Mouse (Mus musculus): Measurements from ENCODE around the gene Tle3. TPM values are rescaled to one million over a fixed set of nuclear protein-coding genes. Genes with fewer than 3 reads are reported as not detected.

Tle3 gene
- polyA plus RNA-seq, 1 experiment from 2014 or later: 36.7 TPM

DNA sequence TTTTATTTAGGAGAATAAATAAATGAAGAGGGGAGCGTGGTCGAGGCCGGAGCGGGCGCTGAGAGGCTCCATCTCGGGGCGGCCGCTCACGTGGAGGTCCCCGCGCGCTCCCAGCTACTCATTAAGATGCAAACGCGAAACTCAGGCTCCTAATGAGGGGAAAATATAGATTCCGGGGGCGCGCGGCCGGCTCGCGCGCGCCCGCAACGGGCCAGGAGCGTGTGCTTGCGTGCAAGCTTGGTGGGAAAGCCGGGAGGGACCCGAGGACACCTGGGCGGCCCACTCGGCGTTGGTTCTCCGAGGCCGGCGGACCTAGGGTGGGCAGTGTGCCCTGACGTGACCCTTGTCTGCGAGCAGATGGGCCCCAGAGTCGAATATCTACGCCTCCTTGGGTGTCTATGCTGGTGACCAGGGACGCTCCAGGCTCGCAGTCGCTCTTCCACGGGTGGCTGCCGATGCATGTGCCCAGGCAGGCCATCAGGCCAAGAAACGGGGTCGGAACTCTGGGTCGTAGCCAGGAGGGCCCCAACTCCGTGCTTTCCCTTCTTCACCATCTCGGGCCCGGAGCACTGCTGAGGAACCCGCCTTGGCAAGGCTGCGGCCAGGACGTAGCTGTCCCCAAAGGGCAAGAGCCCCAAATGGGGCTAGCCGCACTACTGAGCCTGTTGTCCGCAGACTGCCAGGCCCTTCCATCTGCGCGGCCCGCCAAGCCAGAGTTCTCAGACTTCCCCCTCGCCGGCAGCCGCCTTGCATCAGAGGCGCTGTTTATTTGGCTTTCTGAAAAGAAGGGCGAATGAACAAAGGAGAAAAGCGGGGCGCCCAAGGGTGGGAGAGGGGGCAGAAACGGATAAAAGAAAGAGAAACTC is 1.0 kb upstream of the Tle3 start:
- no peak for DNase-seq (ENCODE audit: low spot score)
- Histone ChIP-seq H3K36me3 (ENCODE audit: control insufficient read depth, insufficient read depth, low read length) (no peaks in the 10 kb centered on the region), H3K4me3 (ENCODE audit: low read depth, low read length) (peak overlapping the region; percentile 98), H3K4me1 (replicated peaks; ENCODE audit: control insufficient read depth, insufficient read depth, low read length) (peaks cover 17% of the 10 kb centered on the region), H3K27me3 (ENCODE audit: control insufficient read depth, insufficient read depth, low read length) (no peaks in the 10 kb centered on the region; the same call in 1 of the 2 replicates), H3K27ac (ENCODE audit: low read depth, low read length) (peak overlapping the region; percentile 81), H3K9me3 (ENCODE audit: control insufficient read depth, low read length) (no peaks in the 10 kb centered on the region), H3K4me2 (replicated peaks; ENCODE audit: low read depth, low read length) (peak overlapping the region; percentile 55), H3K9ac (ENCODE audit: low read depth, low read length) (peak overlapping the region; percentile 29)
- peak; percentile 18 for ATAC-seq (ENCODE audit: low FRiP score)
- under 1% methylated on average over 60 of the region's 66 CpGs for WGBS

DNA sequence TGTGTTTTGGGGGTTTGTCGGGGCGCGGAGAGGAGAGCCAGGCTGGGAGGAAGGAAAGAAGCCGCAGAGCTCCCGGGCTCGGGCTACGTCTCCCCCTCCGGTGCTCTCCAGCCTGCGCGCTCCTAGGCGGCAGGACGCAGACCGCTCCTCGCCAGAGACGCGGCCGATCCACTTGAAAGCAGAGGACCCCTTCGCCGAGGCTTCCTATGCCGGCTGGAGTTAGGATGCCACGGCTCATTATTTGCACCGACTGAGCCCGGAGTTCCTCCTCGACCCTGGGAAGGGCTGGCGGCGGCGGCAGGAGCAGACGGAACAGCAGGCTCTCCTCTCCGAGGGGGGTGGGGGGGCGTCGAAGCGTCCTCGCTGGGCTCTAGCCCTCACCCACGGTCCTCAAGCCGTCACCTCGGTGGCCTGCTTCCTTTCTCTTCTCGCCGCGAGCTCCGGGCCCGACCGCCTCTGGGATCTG is 377 bp downstream of the Tle3 start:
- Histone ChIP-seq H3K27ac (ENCODE audit: low read depth, low read length) (peak overlapping the region; percentile 93), H3K9ac (ENCODE audit: low read depth, low read length) (peak overlapping the region; percentile 100), H3K9me3 (ENCODE audit: control insufficient read depth, low read length) (no peaks in the 10 kb centered on the region), H3K4me1 (replicated peaks; ENCODE audit: control insufficient read depth, insufficient read depth, low read length) (peaks cover 29% of the 10 kb centered on the region), H3K36me3 (ENCODE audit: control insufficient read depth, insufficient read depth, low read length) (no peaks in the 10 kb centered on the region), H3K4me3 (ENCODE audit: low read depth, low read length) (peak overlapping the region; percentile 98), H3K4me2 (replicated peaks; ENCODE audit: low read depth, low read length) (peak overlapping the region; percentile 49), H3K27me3 (ENCODE audit: control insufficient read depth, insufficient read depth, low read length) (no peaks in the 10 kb centered on the region)
- DNase-seq (ENCODE audit: low spot score): no peak
- ATAC-seq (ENCODE audit: low FRiP score): peak; percentile 6; the same call in 1 of the 2 replicates
- WGBS: under 1% methylated on average over 39 of the region's 42 CpGs

GRCm38 (mm10) chr9:61372976-61373633 is 939 bp downstream of the Tle3 start:
- Histone ChIP-seq H3K4me3 (ENCODE audit: low read depth, low read length) (peak overlapping the region; percentile 98), H3K4me1 (replicated peaks; ENCODE audit: control insufficient read depth, insufficient read depth, low read length) (peaks cover 30% of the 10 kb centered on the region), H3K9ac (ENCODE audit: low read depth, low read length) (peak overlapping the region; percentile 100), H3K4me2 (replicated peaks; ENCODE audit: low read depth, low read length) (peak overlapping the region; percentile 49), H3K9me3 (ENCODE audit: control insufficient read depth, low read length) (no peaks in the 10 kb centered on the region), H3K27me3 (ENCODE audit: control insufficient read depth, insufficient read depth, low read length) (no peaks in the 10 kb centered on the region), H3K27ac (ENCODE audit: low read depth, low read length) (peak overlapping the region; percentile 93), H3K36me3 (ENCODE audit: control insufficient read depth, insufficient read depth, low read length) (no peaks in the 10 kb centered on the region)
- under 1% methylated on average over 60 of the region's 66 CpGs for WGBS
- ATAC-seq (ENCODE audit: low FRiP score) (no peak), DNase-seq (ENCODE audit: low spot score) (peak; percentile 75)

GRCm38 (mm10) chr9:61373634-61373941 is 1.4 kb downstream of the Tle3 start:
- Histone ChIP-seq H3K4me1 (replicated peaks; ENCODE audit: control insufficient read depth, insufficient read depth, low read length) (peaks cover 33% of the 10 kb centered on the region), H3K4me2 (replicated peaks; ENCODE audit: low read depth, low read length) (peak overlapping the region; percentile 49), H3K27me3 (ENCODE audit: control insufficient read depth, insufficient read depth, low read length) (no peaks in the 10 kb centered on the region), H3K9me3 (ENCODE audit: control insufficient read depth, low read length) (no peaks in the 10 kb centered on the region), H3K4me3 (ENCODE audit: low read depth, low read length) (peak overlapping the region; percentile 98), H3K36me3 (ENCODE audit: control insufficient read depth, insufficient read depth, low read length) (no peaks in the 10 kb centered on the region), H3K27ac (ENCODE audit: low read depth, low read length) (peak overlapping the region; percentile 93), H3K9ac (ENCODE audit: low read depth, low read length) (peak overlapping the region; percentile 100)
- WGBS: under 1% methylated on average over 23 of the region's 23 CpGs
- no peak for DNase-seq (ENCODE audit: low spot score)
- no peak for ATAC-seq (ENCODE audit: low FRiP score)

GRCm38 (mm10) chr9:61373942-61374900 is 2.1 kb downstream of the Tle3 start:
- peak overlapping the region; percentile 98 for H3K4me3 ChIP-seq (ENCODE audit: low read depth, low read length)
- peak overlapping the region; percentile 49 for H3K4me2 ChIP-seq (replicated peaks; ENCODE audit: low read depth, low read length)
- H3K36me3 ChIP-seq (ENCODE audit: control insufficient read depth, insufficient read depth, low read length): no peaks in the 10 kb centered on the region
- WGBS: under 1% methylated on average over 49 of the region's 51 CpGs
- peak overlapping the region; percentile 100 for H3K9ac ChIP-seq (ENCODE audit: low read depth, low read length)
- DNase-seq (ENCODE audit: low spot score) (peak; percentile 85), ATAC-seq (ENCODE audit: low FRiP score) (no peak)
- peaks cover 35% of the 10 kb centered on the region for H3K4me1 ChIP-seq (replicated peaks; ENCODE audit: control insufficient read depth, insufficient read depth, low read length)
- H3K9me3 ChIP-seq (ENCODE audit: control insufficient read depth, low read length): no peaks in the 10 kb centered on the region
- peak overlapping the region; percentile 93 for H3K27ac ChIP-seq (ENCODE audit: low read depth, low read length)
- no peaks in the 10 kb centered on the region for H3K27me3 ChIP-seq (ENCODE audit: control insufficient read depth, insufficient read depth, low read length)

GRCm38 (mm10) chr9:61375002-61375401 is 2.8 kb downstream of the Tle3 start:
- Histone ChIP-seq H3K27me3 (ENCODE audit: control insufficient read depth, insufficient read depth, low read length) (no peaks in the 10 kb centered on the region), H3K4me1 (replicated peaks; ENCODE audit: control insufficient read depth, insufficient read depth, low read length) (peaks cover 42% of the 10 kb centered on the region), H3K4me3 (ENCODE audit: low read depth, low read length) (peak overlapping the region; percentile 98), H3K9ac (ENCODE audit: low read depth, low read length) (peak overlapping the region; percentile 100), H3K27ac (ENCODE audit: low read depth, low read length) (no peak overlapping the region), H3K36me3 (ENCODE audit: control insufficient read depth, insufficient read depth, low read length) (no peaks in the 10 kb centered on the region), H3K9me3 (ENCODE audit: control insufficient read depth, low read length) (no peaks in the 10 kb centered on the region), H3K4me2 (replicated peaks; ENCODE audit: low read depth, low read length) (peak overlapping the region; percentile 49)
- no peak for ATAC-seq (ENCODE audit: low FRiP score)
- no peak for DNase-seq (ENCODE audit: low spot score)
- WGBS: 17% methylated on average over 5 of the region's 5 CpGs

DNA sequence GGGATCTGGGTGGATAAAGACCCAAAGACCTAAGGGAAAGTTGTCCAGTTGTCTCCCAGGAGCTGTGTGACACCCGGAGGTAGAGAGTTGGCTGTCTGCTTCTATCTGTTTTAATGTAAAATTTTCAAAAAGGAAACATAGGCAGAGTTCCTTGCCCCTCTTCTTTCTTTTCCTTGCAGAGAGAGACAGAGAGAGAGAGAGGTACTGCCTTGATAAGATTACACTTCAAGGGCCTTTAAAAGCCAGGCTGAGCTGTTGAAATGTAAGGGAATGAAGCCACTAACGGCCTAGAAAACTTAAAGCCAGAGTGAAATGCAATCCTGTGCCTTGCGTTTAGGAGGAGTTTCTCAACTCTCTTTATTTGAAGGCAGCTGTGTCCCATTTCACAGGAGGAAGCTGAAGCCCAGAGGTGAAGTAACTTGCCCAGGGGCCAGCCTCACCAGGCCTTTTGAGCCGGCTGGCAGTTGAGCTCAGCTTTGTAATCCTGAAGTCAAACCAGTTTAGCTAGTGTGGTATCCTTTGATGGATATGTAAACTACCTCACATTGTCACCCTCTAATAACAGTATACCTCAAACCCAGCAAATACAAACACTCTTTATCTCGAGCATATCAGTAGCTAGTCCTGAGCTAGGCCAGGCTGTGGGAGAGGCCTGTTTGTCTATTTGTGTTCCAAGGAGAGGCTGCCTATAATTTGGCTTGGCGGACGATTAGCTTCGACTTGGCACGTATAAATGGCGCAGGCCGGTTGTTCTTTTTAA is 3.8 kb downstream of the Tle3 start:
- no peaks in the 10 kb centered on the region for H3K9me3 ChIP-seq (ENCODE audit: control insufficient read depth, low read length)
- H3K27ac ChIP-seq (ENCODE audit: low read depth, low read length): 0 out of 2 replicates have a peak overlapping the region, but pooled peaks have one; percentile 17
- peaks cover 51% of the 10 kb centered on the region for H3K4me1 ChIP-seq (replicated peaks; ENCODE audit: control insufficient read depth, insufficient read depth, low read length)
- DNase-seq (ENCODE audit: low spot score) (no peak), ATAC-seq (ENCODE audit: low FRiP score) (no peak)
- H3K36me3 ChIP-seq (ENCODE audit: control insufficient read depth, insufficient read depth, low read length): no peaks in the 10 kb centered on the region
- H3K9ac ChIP-seq (ENCODE audit: low read depth, low read length): peak overlapping the region; percentile 51
- peak overlapping the region; percentile 49 for H3K4me2 ChIP-seq (replicated peaks; ENCODE audit: low read depth, low read length)
- WGBS: 51% methylated on average over 11 of the region's 11 CpGs
- H3K27me3 ChIP-seq (ENCODE audit: control insufficient read depth, insufficient read depth, low read length): no peaks in the 10 kb centered on the region
- H3K4me3 ChIP-seq (ENCODE audit: low read depth, low read length): peak overlapping the region; percentile 98

Measured in hindbrain, embryonic 11.5 days (tissue).